In the genomic region with DNA sequence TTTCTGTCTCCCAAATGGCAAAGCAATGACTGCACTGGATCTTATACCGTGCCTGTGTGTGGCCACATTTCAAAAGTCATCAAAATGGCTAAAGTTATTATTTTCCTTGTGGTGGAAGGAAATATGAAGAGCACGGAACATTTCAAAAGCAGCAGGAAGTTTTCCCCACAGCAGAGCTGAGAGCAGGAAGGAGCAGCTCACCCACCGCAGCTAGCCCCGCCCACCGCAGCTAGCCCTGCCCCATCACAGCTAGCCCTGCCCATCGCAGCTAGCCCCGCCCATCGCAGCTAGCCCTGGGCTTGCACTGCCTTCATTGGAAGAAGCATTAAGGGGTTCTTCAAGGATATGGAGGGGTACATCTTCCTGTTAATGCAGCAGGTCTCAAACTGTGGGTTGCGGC, we compare ENCODE assay signal across 9 mouse cellular contexts.
DNase-seq lines count a peak whose midpoint lies in the region; ATAC-seq lines count a peak whose summit lies in the region.
"Had no signal": no experiment of that assay in that cellular context is flagged by ENCODE, and none has a peak within 500 bp of the region (broad histone marks: within the 10 kb centered on the region; RNA-seq: fewer than 3 reads in every experiment).

No protein-coding gene starts in this region.

- no peaks in the 10 kb centered on the region for H3K36me3 ChIP-seq in neural tube, embryonic 11.5 days (ENCODE audit: control insufficient read depth, insufficient read depth, low read length)
- H3K36me3 ChIP-seq in hindbrain, embryonic 16.5 days (ENCODE audit: control insufficient read depth, insufficient read depth, low read length), result no peaks in the 10 kb centered on the region
- H3K36me3 ChIP-seq: neural tube, embryonic 13.5 days had no signal

- H3K9me3 ChIP-seq in neural tube, embryonic 11.5 days (ENCODE audit: control insufficient read depth, low read length), result no peaks in the 10 kb centered on the region
- H3K9me3 ChIP-seq in hindbrain, embryonic 16.5 days (ENCODE audit: control insufficient read depth, low read length), result no peaks in the 10 kb centered on the region
- H3K9me3 ChIP-seq: forebrain, embryonic 15.5 days; neural tube, embryonic 13.5 days had no signal

- 63% methylated on average over 9 of the region's 9 CpGs for WGBS in neural tube, embryonic 11.5 days
- 63% methylated on average over 9 of the region's 9 CpGs for WGBS in hindbrain, embryonic 16.5 days

- no peak overlapping the region for H3K27ac ChIP-seq in neural tube, embryonic 11.5 days (ENCODE audit: low read depth, low read length)
- H3K27ac ChIP-seq in hindbrain, embryonic 16.5 days (ENCODE audit: low read depth, low read length), result no peak overlapping the region
- H3K27ac ChIP-seq: forebrain, embryonic 15.5 days; neural tube, embryonic 13.5 days had no signal

- H3K4me2 ChIP-seq in neural tube, embryonic 11.5 days (ENCODE audit: low read depth), result no peak overlapping the region
- no peak overlapping the region for H3K4me2 ChIP-seq in hindbrain, embryonic 16.5 days (ENCODE audit: low read length)
- H3K4me2 ChIP-seq: forebrain, embryonic 15.5 days; neural tube, embryonic 13.5 days had no signal

- H3K4me3 ChIP-seq in neural tube, embryonic 11.5 days (ENCODE audit: low read depth, low read length), result no peak overlapping the region
- H3K4me3 ChIP-seq in hindbrain, embryonic 16.5 days (ENCODE audit: low read length), result no peak overlapping the region
- H3K4me3 ChIP-seq: forebrain, embryonic 15.5 days; neural tube, embryonic 13.5 days had no signal

- H3K9ac ChIP-seq in neural tube, embryonic 11.5 days (ENCODE audit: low read length), result no peak overlapping the region
- no peak overlapping the region for H3K9ac ChIP-seq in hindbrain, embryonic 16.5 days (ENCODE audit: low read depth, low read length)
- H3K9ac ChIP-seq: forebrain, embryonic 15.5 days; neural tube, embryonic 13.5 days had no signal

- DNase-seq in neural tube, embryonic 11.5 days (ENCODE audit: low spot score), result no peak
- no peak for DNase-seq in neural tube, embryonic 10.5 days (ENCODE audit: extremely low spot score, low spot score)
- DNase-seq in Muller cell, postnatal 12 days (ENCODE audit: inconsistent ontology term), result no peak
- no peak for DNase-seq in layer of hippocampus, adult 9-10 months (ENCODE audit: low spot score)

- peak; percentile 35; the same call in 1 of the 2 replicates for ATAC-seq in neural tube, embryonic 11.5 days (ENCODE audit: insufficient read depth, low FRiP score, low TSS enrichment)
- peak; percentile 78 for ATAC-seq in erythroid progenitor cell, adult 5-6 weeks (replicated peaks; ENCODE audit: low FRiP score, poor library complexity, severe bottlenecking)
- peak; percentile 85 for ATAC-seq in megakaryocyte progenitor cell, adult 5-6 weeks (replicated peaks; ENCODE audit: poor library complexity)
- ATAC-seq in hindbrain, embryonic 16.5 days, result no peak
- ATAC-seq: forebrain, embryonic 15.5 days had no signal

- no peaks in the 10 kb centered on the region for H3K27me3 ChIP-seq in neural tube, embryonic 11.5 days (ENCODE audit: control insufficient read depth, insufficient read depth, low read length)
- no peaks in the 10 kb centered on the region for H3K27me3 ChIP-seq in hindbrain, embryonic 16.5 days (replicated peaks; ENCODE audit: control insufficient read depth, insufficient read depth, low read length)
- H3K27me3 ChIP-seq: forebrain, embryonic 15.5 days; neural tube, embryonic 13.5 days had no signal

- peaks cover 4% of the 10 kb centered on the region for H3K4me1 ChIP-seq in neural tube, embryonic 11.5 days (ENCODE audit: control insufficient read depth, insufficient read depth, low read length)
- H3K4me1 ChIP-seq in hindbrain, embryonic 16.5 days (ENCODE audit: control insufficient read depth, insufficient read depth, low read depth, low read length), result peaks cover 7% of the 10 kb centered on the region; the same call in 1 of the 2 replicates
